Mouse (Mus musculus) limb, embryonic 14.5 days (tissue): Measurements from ENCODE around the gene Flot1. TPM values are rescaled to one million over a fixed set of nuclear protein-coding genes. Genes with fewer than 3 reads are reported as not detected.
"Not testable (repeated sequence)": the region's sequence is repeated elsewhere in the genome, so short reads cannot be mapped to it uniquely, and the experiment has no call there.

Source experiments
- ATAC-seq: fragments of 200-750 bp; cut with Nextera tagmentation; 2 replicates; pipeline ENCODE4 v1.8.0; 2017; ENCODE audit warnings: low read depth, moderate number of reproducible peaks, moderate TSS enrichment; ENCODE audit not compliant: low FRiP score
- DNase-seq: peaks from one replicate; pipeline ENCODE4 v3.0.0-alpha.2; 2015; ENCODE audit warnings: low spot score
- H3K27ac ChIP-seq: fragments of 300-500 bp; sonication (generic); replicated peaks from 2 replicates; pipeline ENCODE4 v1.5.1; 2014; ENCODE audit warnings: low read depth, mild to moderate bottlenecking, low read length, moderate library complexity, mixed read lengths
- H3K27me3 ChIP-seq: fragments of 300-500 bp; sonication (generic); 2 replicates; pipeline ENCODE4 v1.6.1; 2014; ENCODE audit warnings: low read length, mixed read lengths; ENCODE audit not compliant: control insufficient read depth, insufficient read depth
- H3K36me3 ChIP-seq: fragments of 300-500 bp; sonication (generic); 2 replicates; pipeline ENCODE4 v1.6.1; 2014; ENCODE audit warnings: mild to moderate bottlenecking, low read length, moderate library complexity, mixed read lengths; ENCODE audit not compliant: control insufficient read depth, insufficient read depth
- H3K4me1 ChIP-seq: fragments of 300-500 bp; sonication (generic); 2 replicates; pipeline ENCODE4 v1.6.1; 2014; ENCODE audit warnings: antibody characterized with exemption, low read length, mixed read lengths; ENCODE audit not compliant: control insufficient read depth, insufficient read depth
- H3K4me2 ChIP-seq: fragments of 300-500 bp; sonication (generic); replicated peaks from 2 replicates; pipeline ENCODE4 v1.6.1; 2014; ENCODE audit warnings: low read depth, mild to moderate bottlenecking, low read length, moderate library complexity; ENCODE audit not compliant: severe bottlenecking
- H3K4me3 ChIP-seq: fragments of 300-500 bp; sonication (generic); replicated peaks from 2 replicates; pipeline ENCODE4 v1.5.1; 2014; ENCODE audit warnings: low read length
- H3K9ac ChIP-seq: fragments of 300-500 bp; sonication (generic); 2 replicates; pipeline ENCODE4 v1.6.1; 2014; ENCODE audit warnings: mild to moderate bottlenecking, low read depth, low read length, moderate library complexity; ENCODE audit not compliant: severe bottlenecking
- H3K9me3 ChIP-seq: fragments of 300-500 bp; sonication (generic); 2 replicates; pipeline ENCODE4 v1.6.1; 2016; ENCODE audit warnings: low read length; ENCODE audit not compliant: control insufficient read depth
- POLR2A ChIP-seq: fragments of 200-500 bp; IDR thresholded peaks from 2 replicates; pipeline ENCODE4 v1.8.0; 2012; ENCODE audit warnings: inconsistent platforms, mild to moderate bottlenecking, moderate library complexity, borderline replicate concordance; ENCODE audit not compliant: insufficient read depth, insufficient read length; ENCODE audit errors: extremely low read depth
- WGBS: fragments of 180-500 bp; shearing (Covaris S2); extraction: QIAGEN DNeasy Blood & Tissue Kit; methylation state at CpG from one replicate; pipeline ENCODE4 v1.1.7; 2014; 5-methylcytosine and 5-hydroxymethylcytosine counted together
- polyA plus RNA-seq, 2 experiments: library from polyadenylated mRNA; depleted of rRNA in 1 of 2; stranded (reverse) in 1 of 2; unstranded in 1 of 2; fragments of >200 nt; fragmentation: Nextera tagmentation in 1 of 2; extraction: Ambion mirVana in 1 of 2; gene quantifications; 2 replicates each; pipeline versions ENCODE4 v1.2.1 to v1.2.3; 2012 to 2014

Gene Flot1
- polyA plus RNA-seq, 2 experiments = 47.2 to 66.3 TPM

GRCm38 (mm10) chr17:35837487-35837886, 14.5 kb downstream of the Flot1 start:
- peak overlapping the region; percentile 92 for H3K27ac ChIP-seq
- peaks cover 45% of the 10 kb centered on the region for H3K36me3 ChIP-seq
- DNase-seq (peak; percentile 56), ATAC-seq (no peak)
- WGBS = under 1% methylated on average over 17 of the region's 18 CpGs
- peak overlapping the region; percentile 74 for H3K4me2 ChIP-seq
- no peaks in the 10 kb centered on the region for H3K9me3 ChIP-seq
- H3K9ac ChIP-seq = peak overlapping the region; percentile 92
- TF ChIP-seq POLR2A = peak; percentile 67; the same call in 1 of the 2 replicates
- peak overlapping the region; percentile 52 for H3K4me3 ChIP-seq
- H3K27me3 ChIP-seq = no peaks in the 10 kb centered on the region
- peaks cover 31% of the 10 kb centered on the region for H3K4me1 ChIP-seq

GRCm38 (mm10) chr17:35838122-35838544, 15.1 kb downstream of the Flot1 start, which contains the start of gene Tubb5:
Tubb5 (minus strand) TSS chr17:35838306.
- Histone ChIP-seq H3K36me3 (peaks cover 38% of the 10 kb centered on the region), H3K27me3 (no peaks in the 10 kb centered on the region), H3K9ac (peak within 1 kb of the TSS; percentile 92), H3K4me2 (peak within 1 kb of the TSS; percentile 74), H3K4me1 (peaks cover 33% of the 10 kb centered on the region), H3K4me3 (peak within 1 kb of the TSS; percentile 52), H3K27ac (peak within 1 kb of the TSS; percentile 92), H3K9me3 (no peaks in the 10 kb centered on the region)
- ATAC-seq = peak; percentile 78
- TF ChIP-seq POLR2A = peak; percentile 97; the same call in 1 of the 2 replicates
- WGBS = 1% methylated on average over 29 of the region's 29 CpGs
- DNase-seq = peak; percentile 99

GRCm38 (mm10) chr17:35838570-35838969, 15.5 kb downstream of the Flot1 start:
- Histone ChIP-seq H3K27ac (peak overlapping the region; percentile 92), H3K4me1 (peaks cover 33% of the 10 kb centered on the region), H3K9me3 (no peaks in the 10 kb centered on the region), H3K36me3 (peaks cover 34% of the 10 kb centered on the region), H3K27me3 (no peaks in the 10 kb centered on the region), H3K9ac (peak overlapping the region; percentile 92), H3K4me2 (peak overlapping the region; percentile 74), H3K4me3 (peak overlapping the region; percentile 52)
- DNase-seq (peak; percentile 66), ATAC-seq (no peak)
- TF ChIP-seq POLR2A = peak; percentile 26; the same call in 1 of the 2 replicates
- 4% methylated on average over 5 of the region's 5 CpGs for WGBS

GRCm38 (mm10) chr17:35839002-35839401, 16.0 kb downstream of the Flot1 start:
- ATAC-seq, H3K27me3 ChIP-seq, H3K9me3 ChIP-seq, DNase-seq: not testable (repeated sequence)
- H3K36me3 ChIP-seq = peaks cover 30% of the 10 kb centered on the region
- peak overlapping the region; percentile 52 for H3K4me3 ChIP-seq
- H3K4me1 ChIP-seq = peaks cover 31% of the 10 kb centered on the region
- peak overlapping the region; percentile 74 for H3K4me2 ChIP-seq
- H3K9ac ChIP-seq = peak overlapping the region; percentile 92
- H3K27ac ChIP-seq = peak overlapping the region; percentile 92
- WGBS = 41% methylated on average over 3 of the region's 3 CpGs

GRCm38 (mm10) chr17:35840561-35840960, 17.5 kb downstream of the Flot1 start:
- Histone ChIP-seq H3K9ac (peak overlapping the region; percentile 50), H3K36me3 (peaks cover 23% of the 10 kb centered on the region), H3K27me3 (no peaks in the 10 kb centered on the region), H3K27ac (no peak overlapping the region), H3K4me2 (peak overlapping the region; percentile 42; the same call in 1 of the 2 replicates), H3K9me3 (no peaks in the 10 kb centered on the region), H3K4me1 (peaks cover 17% of the 10 kb centered on the region), H3K4me3 (peak overlapping the region; percentile 62)
- ATAC-seq (no peak), DNase-seq (no peak)
- 53% methylated on average over 14 of the region's 14 CpGs for WGBS
- no peak for TF ChIP-seq POLR2A
